Mouse (Mus musculus): ENCODE data around the gene Pde4c. TPM values are rescaled to one million over a fixed set of nuclear protein-coding genes. Genes with fewer than 3 reads are reported as not detected.

Gene Pde4c
- 0.08 and 0.23 TPM in 2 replicates for polyA plus RNA-seq (2014; fragmentation: Nextera tagmentation; extraction: Ambion mirVana)

DNA sequence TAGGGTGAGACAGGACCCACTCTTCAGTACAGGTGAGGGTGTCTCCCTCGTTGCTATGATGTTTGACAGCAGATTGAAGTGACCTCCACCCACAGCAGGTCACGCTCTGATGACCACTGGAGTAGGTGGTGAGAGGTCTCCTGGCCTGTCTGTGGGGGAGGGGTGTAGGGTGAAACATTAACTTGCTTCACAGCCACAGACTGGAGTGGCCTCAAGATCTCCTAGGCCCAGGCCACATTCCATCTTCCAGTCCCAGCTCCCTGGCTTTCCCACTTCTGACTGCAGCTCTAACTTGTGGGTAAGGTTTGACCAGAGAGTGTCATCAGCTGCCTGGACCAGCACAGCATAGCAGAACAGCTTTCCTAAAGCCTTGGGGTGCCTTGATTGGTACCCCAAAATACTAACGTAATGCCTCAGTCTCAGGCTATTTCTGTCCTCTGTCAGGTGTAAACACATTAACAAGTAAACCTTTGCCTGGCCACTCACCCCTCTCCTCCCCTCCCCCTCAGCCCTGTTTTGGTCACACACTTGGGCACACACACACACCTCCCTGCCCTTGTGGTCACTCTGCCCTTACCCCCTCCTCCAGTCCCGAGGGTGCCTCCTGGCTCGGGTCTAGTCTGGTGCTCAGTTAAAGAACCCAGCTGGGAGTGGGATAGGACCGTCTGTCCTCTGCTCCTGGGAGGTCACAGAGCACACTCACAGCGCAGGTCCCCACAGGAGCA is at the start of gene Pde4c:
Gene Pde4c (plus strand): TSS at position 235 of the 725 bp plus-strand sequence.
- H3K27me3 ChIP-seq (ENCODE audit: control insufficient read depth, insufficient read depth, low read length), result peaks cover 32% of the 10 kb centered on the region
- H3K9ac ChIP-seq (ENCODE audit: low read length), result no peak within 1 kb of the TSS
- WGBS, result 51% methylated on average over 7 of the region's 7 CpGs

GRCm38 (mm10) chr8:70674109-70674508 is 49.4 kb upstream of the Pde4c start:
- no peaks in the 10 kb centered on the region for H3K27me3 ChIP-seq (ENCODE audit: control insufficient read depth, insufficient read depth, low read length)

More for the DNA sequence above, at the start of gene Pde4c:
- H3K4me1 ChIP-seq (ENCODE audit: control insufficient read depth in 2 of 2, insufficient read depth in 2 of 2, low read length in 2 of 2), result no peaks in the 10 kb centered on the region
- no peaks in the 10 kb centered on the region for H3K9me3 ChIP-seq (ENCODE audit: control insufficient read depth, low read length)
- H3K4me2 ChIP-seq (ENCODE audit: low read length), result no peak within 1 kb of the TSS
- no peak for ATAC-seq (ENCODE audit: insufficient number of reproducible peaks, insufficient read depth, low FRiP score, low read depth)
- H3K4me3 ChIP-seq (ENCODE audit: control insufficient read depth in 1 of 2, insufficient read depth in 1 of 2, low read depth in 1 of 2, low read length in 2 of 2), result no peak within 1 kb of the TSS
- H3K36me3 ChIP-seq (ENCODE audit: control insufficient read depth, insufficient read depth, low read length), result no peaks in the 10 kb centered on the region
- no peak within 1 kb of the TSS for H3K27ac ChIP-seq (replicated peaks in 1 of 2; ENCODE audit: control insufficient read depth in 1 of 2, insufficient read depth in 1 of 2, low read depth in 2 of 2, low read length in 2 of 2)

GRCm38 (mm10) chr8:70674716-70675115 is 48.8 kb upstream of the Pde4c start:
- Histone ChIP-seq H3K4me1 (ENCODE audit: control insufficient read depth in 2 of 2, insufficient read depth in 2 of 2, low read length in 2 of 2) (peaks cover 9 to 21% of the 10 kb centered on the region in 2 experiments), H3K4me2 (ENCODE audit: low read length) (no peak overlapping the region), H3K27ac (replicated peaks in 1 of 2; ENCODE audit: control insufficient read depth in 1 of 2, insufficient read depth in 1 of 2, low read depth in 2 of 2, low read length in 2 of 2) (peak overlapping the region in 1 of 2 experiments; percentile 96; a peak in 1 of 4 replicates), H3K36me3 (ENCODE audit: control insufficient read depth, insufficient read depth, low read length) (peaks cover 28% of the 10 kb centered on the region), H3K9me3 (ENCODE audit: control insufficient read depth, low read length) (no peaks in the 10 kb centered on the region), H3K4me3 (ENCODE audit: control insufficient read depth in 1 of 2, insufficient read depth in 1 of 2, low read depth in 1 of 2, low read length in 2 of 2) (no peak overlapping the region), H3K9ac (ENCODE audit: low read length) (no peak overlapping the region), H3K27me3 (ENCODE audit: control insufficient read depth, insufficient read depth, low read length) (no peaks in the 10 kb centered on the region)
- ATAC-seq (ENCODE audit: insufficient number of reproducible peaks, insufficient read depth, low FRiP score, low read depth), result no peak
- WGBS, result 86% methylated on average over 4 of the region's 4 CpGs

More at GRCm38 (mm10) chr8:70674109-70674508, 49.4 kb upstream of the Pde4c start:
- H3K4me3 ChIP-seq (ENCODE audit: control insufficient read depth in 1 of 2, insufficient read depth in 1 of 2, low read depth in 1 of 2, low read length in 2 of 2), result peak overlapping the region; percentile 73 to 79; a peak in 3 of 4 replicates
- peak overlapping the region; percentile 96 to 97 for H3K27ac ChIP-seq (replicated peaks in 1 of 2; ENCODE audit: control insufficient read depth in 1 of 2, insufficient read depth in 1 of 2, low read depth in 2 of 2, low read length in 2 of 2)
- H3K9ac ChIP-seq (ENCODE audit: low read length), result peak overlapping the region; percentile 78
- H3K4me1 ChIP-seq (ENCODE audit: control insufficient read depth in 2 of 2, insufficient read depth in 2 of 2, low read length in 2 of 2), result peaks cover 9 to 18% of the 10 kb centered on the region in 2 experiments
- no peaks in the 10 kb centered on the region for H3K9me3 ChIP-seq (ENCODE audit: control insufficient read depth, low read length)
- peaks cover 22% of the 10 kb centered on the region for H3K36me3 ChIP-seq (ENCODE audit: control insufficient read depth, insufficient read depth, low read length)
- peak overlapping the region; percentile 76 for H3K4me2 ChIP-seq (ENCODE audit: low read length)
- 86% methylated on average over 3 of the region's 3 CpGs for WGBS
- no peak for ATAC-seq (ENCODE audit: insufficient number of reproducible peaks, insufficient read depth, low FRiP score, low read depth)

DNA sequence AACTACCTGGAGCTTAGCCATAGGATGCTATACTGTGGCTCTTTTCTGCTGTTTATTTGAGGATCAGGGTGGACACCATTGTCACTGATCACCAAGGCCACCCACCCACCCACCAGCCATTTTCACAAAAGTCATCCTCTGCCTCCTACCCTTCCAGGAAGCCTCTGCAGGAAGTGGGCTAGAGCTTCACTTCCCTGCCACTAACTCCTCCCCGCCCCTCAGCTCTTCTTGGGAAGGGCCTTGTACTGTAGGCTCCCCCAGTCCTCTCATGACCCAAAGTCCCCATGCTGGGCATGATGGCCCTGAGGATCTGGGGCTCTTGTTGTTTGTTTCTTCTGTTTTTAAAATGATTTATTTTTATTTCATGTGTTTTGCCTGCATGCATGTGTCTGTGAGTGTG is 48.2 kb upstream of the Pde4c start:
- Histone ChIP-seq H3K4me3 (ENCODE audit: control insufficient read depth in 1 of 2, insufficient read depth in 1 of 2, low read depth in 1 of 2, low read length in 2 of 2) (no peak overlapping the region), H3K4me1 (ENCODE audit: control insufficient read depth in 2 of 2, insufficient read depth in 2 of 2, low read length in 2 of 2) (peaks cover 9 to 23% of the 10 kb centered on the region in 2 experiments), H3K9me3 (ENCODE audit: control insufficient read depth, low read length) (no peaks in the 10 kb centered on the region), H3K9ac (ENCODE audit: low read length) (no peak overlapping the region), H3K36me3 (ENCODE audit: control insufficient read depth, insufficient read depth, low read length) (peaks cover 31% of the 10 kb centered on the region), H3K27me3 (ENCODE audit: control insufficient read depth, insufficient read depth, low read length) (no peaks in the 10 kb centered on the region), H3K4me2 (ENCODE audit: low read length) (no peak overlapping the region), H3K27ac (replicated peaks in 1 of 2; ENCODE audit: control insufficient read depth in 1 of 2, insufficient read depth in 1 of 2, low read depth in 2 of 2, low read length in 2 of 2) (no peak overlapping the region)
- 73% methylated on average over 1 of the region's 1 CpGs for WGBS
- ATAC-seq (ENCODE audit: insufficient number of reproducible peaks, insufficient read depth, low FRiP score, low read depth), result no peak

DNA sequence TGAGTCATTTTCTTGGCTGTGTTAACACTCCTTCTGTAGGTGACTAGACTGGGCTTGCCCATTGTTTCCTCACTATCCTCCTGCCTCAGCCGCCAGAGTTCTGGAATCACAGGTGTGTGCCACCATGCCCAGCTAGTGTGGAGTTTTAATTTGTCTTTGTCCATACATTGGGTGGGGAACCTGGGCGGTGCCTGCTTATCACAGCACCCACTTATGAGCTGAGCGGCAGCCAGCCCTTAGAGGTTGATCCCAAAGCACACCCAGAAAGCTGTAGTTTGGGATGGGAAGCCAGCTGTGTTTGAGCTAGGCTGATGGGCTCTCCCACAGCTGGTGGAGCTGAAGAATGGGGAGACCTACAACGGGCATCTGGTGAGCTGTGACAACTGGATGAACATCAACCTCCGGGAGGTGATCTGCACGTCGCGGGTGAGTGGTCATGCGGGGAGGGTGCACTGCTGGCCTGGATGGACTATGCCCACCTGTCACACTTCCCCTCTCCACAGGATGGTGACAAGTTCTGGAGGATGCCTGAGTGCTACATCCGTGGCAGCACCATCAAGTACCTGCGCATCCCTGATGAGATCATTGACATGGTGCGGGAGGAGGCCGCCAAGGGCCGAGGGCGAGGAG is 46.0 kb upstream of the Pde4c start:
- no peaks in the 10 kb centered on the region for H3K27me3 ChIP-seq (ENCODE audit: control insufficient read depth, insufficient read depth, low read length)
- peaks cover 11 to 29% of the 10 kb centered on the region in 2 experiments for H3K4me1 ChIP-seq (ENCODE audit: control insufficient read depth in 2 of 2, insufficient read depth in 2 of 2, low read length in 2 of 2)
- no peaks in the 10 kb centered on the region for H3K9me3 ChIP-seq (ENCODE audit: control insufficient read depth, low read length)
- no peak overlapping the region for H3K9ac ChIP-seq (ENCODE audit: low read length)
- no peak overlapping the region for H3K4me2 ChIP-seq (ENCODE audit: low read length)
- ATAC-seq (ENCODE audit: insufficient number of reproducible peaks, insufficient read depth, low FRiP score, low read depth), result no peak
- 87% methylated on average over 15 of the region's 15 CpGs for WGBS
- H3K36me3 ChIP-seq (ENCODE audit: control insufficient read depth, insufficient read depth, low read length), result peaks cover 32% of the 10 kb centered on the region
- H3K4me3 ChIP-seq (ENCODE audit: control insufficient read depth in 1 of 2, insufficient read depth in 1 of 2, low read depth in 1 of 2, low read length in 2 of 2), result no peak overlapping the region
- H3K27ac ChIP-seq (replicated peaks in 1 of 2; ENCODE audit: control insufficient read depth in 1 of 2, insufficient read depth in 1 of 2, low read depth in 2 of 2, low read length in 2 of 2), result no peak overlapping the region

DNA sequence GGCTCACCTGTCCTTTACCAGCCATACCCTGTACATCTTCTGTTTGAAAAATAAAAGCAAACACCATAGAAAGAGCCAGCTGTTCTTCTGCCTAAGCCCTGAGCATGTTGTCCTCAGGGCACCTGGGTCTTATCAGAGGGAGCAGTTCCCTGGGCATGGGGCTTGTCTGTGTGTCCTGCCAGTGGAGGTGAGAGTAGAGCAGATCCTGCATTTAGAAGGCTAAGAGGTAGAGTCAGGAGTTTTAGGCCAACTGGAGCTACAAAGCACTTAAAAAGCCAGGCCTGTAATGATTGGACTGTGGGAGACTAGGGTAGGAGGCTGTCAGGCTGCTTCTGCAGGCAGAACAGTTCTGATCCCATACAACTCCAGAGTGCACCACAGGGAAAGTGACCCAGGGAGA is 44.8 kb upstream of the Pde4c start:
- Histone ChIP-seq H3K4me1 (ENCODE audit: control insufficient read depth in 2 of 2, insufficient read depth in 2 of 2, low read length in 2 of 2) (peaks cover 12 to 29% of the 10 kb centered on the region in 2 experiments), H3K4me3 (ENCODE audit: control insufficient read depth in 1 of 2, insufficient read depth in 1 of 2, low read depth in 1 of 2, low read length in 2 of 2) (no peak overlapping the region), H3K9ac (ENCODE audit: low read length) (no peak overlapping the region), H3K36me3 (ENCODE audit: control insufficient read depth, insufficient read depth, low read length) (peaks cover 32% of the 10 kb centered on the region), H3K27me3 (ENCODE audit: control insufficient read depth, insufficient read depth, low read length) (no peaks in the 10 kb centered on the region), H3K27ac (replicated peaks in 1 of 2; ENCODE audit: control insufficient read depth in 1 of 2, insufficient read depth in 1 of 2, low read depth in 2 of 2, low read length in 2 of 2) (no peak overlapping the region), H3K4me2 (ENCODE audit: low read length) (no peak overlapping the region), H3K9me3 (ENCODE audit: control insufficient read depth, low read length) (no peaks in the 10 kb centered on the region)
- ATAC-seq (ENCODE audit: insufficient number of reproducible peaks, insufficient read depth, low FRiP score, low read depth), result no peak

GRCm38 (mm10) chr8:70679404-70679803 is 44.1 kb upstream of the Pde4c start:
- Histone ChIP-seq H3K9ac (ENCODE audit: low read length) (no peak overlapping the region; the same call in 1 of the 2 replicates), H3K4me2 (ENCODE audit: low read length) (no peak overlapping the region), H3K4me3 (ENCODE audit: control insufficient read depth in 1 of 2, insufficient read depth in 1 of 2, low read depth in 1 of 2, low read length in 2 of 2) (no peak overlapping the region), H3K36me3 (ENCODE audit: control insufficient read depth, insufficient read depth, low read length) (peaks cover 32% of the 10 kb centered on the region), H3K4me1 (ENCODE audit: control insufficient read depth in 2 of 2, insufficient read depth in 2 of 2, low read length in 2 of 2) (peaks cover 7 to 22% of the 10 kb centered on the region in 2 experiments; a peak in 3 of 4 replicates), H3K27me3 (ENCODE audit: control insufficient read depth, insufficient read depth, low read length) (no peaks in the 10 kb centered on the region), H3K27ac (replicated peaks in 1 of 2; ENCODE audit: control insufficient read depth in 1 of 2, insufficient read depth in 1 of 2, low read depth in 2 of 2, low read length in 2 of 2) (no peak overlapping the region; a peak in 1 of 4 replicates), H3K9me3 (ENCODE audit: control insufficient read depth, low read length) (no peaks in the 10 kb centered on the region)
- no peak for ATAC-seq (ENCODE audit: insufficient number of reproducible peaks, insufficient read depth, low FRiP score, low read depth)
- 90% methylated on average over 4 of the region's 4 CpGs for WGBS
